Mouse (Mus musculus) adrenal gland, adult (tissue): ENCODE measurements around the gene Pitpnb.

Source experiments
- DNase-seq, 2 experiments: peaks; one replicate each; pipeline ENCODE4 v3.0.0; 2022 to 2023; ENCODE audit warnings: low spot score in 1 of 2; ENCODE audit not compliant: inconsistent age in 2 of 2

Gene Pitpnb

GRCm38 (mm10) chr5:111420011-111420691 is 89.6 kb downstream of the Pitpnb start:
- DNase-seq, result no peak

- DNase-seq, result no peak
Measured at GRCm38 (mm10) chr5:111420896-111421295, 90.3 kb downstream of the Pitpnb start.

GRCm38 (mm10) chr5:111421424-111421823 is 90.9 kb downstream of the Pitpnb start:
- no peak for DNase-seq

GRCm38 (mm10) chr5:111422058-111422800 is 91.7 kb downstream of the Pitpnb start:
- DNase-seq, result no peak

- no peak for DNase-seq
Measured at GRCm38 (mm10) chr5:111423011-111423410, 92.4 kb downstream of the Pitpnb start.

GRCm38 (mm10) chr5:111423616-111424015 is 93.1 kb downstream of the Pitpnb start:
- DNase-seq, result no peak

GRCm38 (mm10) chr5:111425813-111426212 is 95.2 kb downstream of the Pitpnb start:
- DNase-seq, result no peak

GRCm38 (mm10) chr5:111426249-111426648 is 95.7 kb downstream of the Pitpnb start:
- DNase-seq, result no peak

GRCm38 (mm10) chr5:111428882-111429281 is 98.3 kb downstream of the Pitpnb start:
- no peak for DNase-seq

- peak in 1 of 2 experiments; percentile 48 for DNase-seq
Measured at GRCm38 (mm10) chr5:111429726-111430125, 99.2 kb downstream of the Pitpnb start.

GRCm38 (mm10) chr5:111431007-111431730 is 100.6 kb downstream of the Pitpnb start:
- DNase-seq, result no peak

GRCm38 (mm10) chr5:111432842-111433241 is 102.3 kb downstream of the Pitpnb start:
- no peak for DNase-seq

GRCm38 (mm10) chr5:111434342-111434842 is 103.8 kb downstream of the Pitpnb start:
- DNase-seq, result no peak

GRCm38 (mm10) chr5:111436260-111436659 is 105.7 kb downstream of the Pitpnb start:
- DNase-seq, result no peak

- DNase-seq, result no peak
Measured at GRCm38 (mm10) chr5:111437205-111437604, 106.6 kb downstream of the Pitpnb start.
